Mouse (Mus musculus) brain, embryonic 18.5 days (tissue): ENCODE results near the gene Musk.
"Not testable (repeated sequence)": the region's sequence is repeated elsewhere in the genome, so short reads cannot be mapped to it uniquely, and the experiment has no call there.

Experiments used
- DNase-seq: peaks from one replicate; pipeline ENCODE4 v3.0.0-alpha.2; 2012; ENCODE audit warnings: low read depth, low spot score

Gene Musk

DNA sequence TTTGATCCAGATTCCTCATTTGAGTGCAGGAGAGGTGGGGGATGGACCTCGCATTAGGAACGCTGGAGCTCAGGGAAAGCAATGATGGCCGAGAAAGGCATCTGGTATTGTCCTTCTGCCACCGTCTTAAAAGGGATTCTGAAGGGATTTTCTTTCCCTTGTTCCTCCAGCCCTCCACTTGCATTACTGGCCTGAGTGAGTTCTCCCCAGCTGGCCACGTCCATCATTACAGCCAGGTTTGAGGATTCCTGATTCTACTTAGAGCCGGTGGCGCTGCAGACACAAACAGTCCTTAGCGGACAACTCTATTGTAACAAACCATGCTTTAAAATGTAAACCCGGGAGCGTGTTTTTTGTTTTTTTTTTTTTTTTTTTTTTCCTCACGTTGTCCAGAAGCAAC is at the start of gene Musk:
TSS of gene Musk (plus strand) at position 274 of the 400 bp plus-strand sequence.
- no peak for DNase-seq

GRCm38 (mm10) chr4:58240416-58240815 is 45.3 kb upstream of the Musk start:
- no peak for DNase-seq

DNA sequence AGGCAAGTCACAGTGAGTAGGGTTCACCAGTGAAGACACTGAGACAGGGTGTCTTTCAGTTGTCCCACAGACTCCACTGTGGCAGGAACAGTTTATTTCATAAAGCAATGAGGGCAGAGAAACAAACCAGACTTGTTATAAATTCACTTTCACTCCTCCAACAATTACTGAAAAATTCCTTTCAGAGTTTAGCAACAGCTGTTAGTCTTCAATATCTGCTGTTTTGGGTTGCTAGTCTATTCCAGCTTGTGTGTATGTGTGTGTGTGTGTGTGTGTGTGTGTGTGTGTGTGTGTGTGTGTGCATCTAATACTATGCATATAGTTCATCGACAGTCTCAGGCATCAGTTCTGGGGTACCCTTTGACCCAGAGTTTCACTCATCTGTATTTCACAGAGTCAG is 40.2 kb upstream of the Musk start:
- DNase-seq: no peak

- no peak for DNase-seq
Measured at GRCm38 (mm10) chr4:58252381-58252780, 33.4 kb upstream of the Musk start.

GRCm38 (mm10) chr4:58253410-58253809 is 32.4 kb upstream of the Musk start:
- peak; percentile 47 for DNase-seq

GRCm38 (mm10) chr4:58260767-58261166 is 25.0 kb upstream of the Musk start:
- not testable (repeated sequence) for DNase-seq

DNA sequence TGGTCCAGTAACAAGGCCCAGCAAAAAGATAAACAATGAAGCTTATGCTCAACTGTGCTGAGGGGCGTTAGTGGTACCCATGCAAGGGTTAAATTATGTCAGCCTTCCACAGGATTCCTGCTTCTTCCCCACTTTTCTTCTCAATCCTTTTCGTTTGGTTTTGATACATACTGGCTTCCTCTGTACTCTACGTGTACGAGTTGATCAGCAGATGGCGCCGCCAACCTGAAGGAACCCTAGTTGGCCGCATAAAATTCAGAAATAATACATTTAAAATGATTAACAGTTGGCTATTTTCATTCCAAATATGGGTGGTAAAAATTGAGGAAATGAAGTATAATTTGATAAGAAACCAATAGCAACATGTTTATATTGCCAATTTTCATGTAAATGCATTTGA is 19.5 kb upstream of the Musk start:
- DNase-seq: no peak

GRCm38 (mm10) chr4:58268897-58269542 is 16.7 kb upstream of the Musk start:
- DNase-seq: no peak

DNA sequence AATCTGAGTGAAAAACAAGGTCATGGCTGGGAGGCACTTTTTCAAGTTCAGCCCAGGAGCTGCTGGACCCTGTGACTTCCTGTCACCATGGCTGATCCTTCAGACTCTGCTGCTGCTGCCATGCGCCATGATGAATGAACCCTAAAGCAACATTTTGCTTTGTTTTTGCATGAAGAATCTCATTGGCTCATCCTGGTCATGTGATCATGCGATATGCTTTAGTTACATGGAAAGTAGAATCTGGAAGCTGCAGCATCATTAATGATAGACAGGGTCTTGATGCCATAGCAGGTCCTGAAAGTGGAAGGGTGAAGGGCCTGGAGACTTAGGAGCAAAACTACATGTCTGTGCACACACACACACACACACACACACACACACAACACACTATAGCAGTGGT is 15.8 kb upstream of the Musk start:
- no peak for DNase-seq

GRCm38 (mm10) chr4:58270956-58271355 is 14.8 kb upstream of the Musk start:
- no peak for DNase-seq

DNA sequence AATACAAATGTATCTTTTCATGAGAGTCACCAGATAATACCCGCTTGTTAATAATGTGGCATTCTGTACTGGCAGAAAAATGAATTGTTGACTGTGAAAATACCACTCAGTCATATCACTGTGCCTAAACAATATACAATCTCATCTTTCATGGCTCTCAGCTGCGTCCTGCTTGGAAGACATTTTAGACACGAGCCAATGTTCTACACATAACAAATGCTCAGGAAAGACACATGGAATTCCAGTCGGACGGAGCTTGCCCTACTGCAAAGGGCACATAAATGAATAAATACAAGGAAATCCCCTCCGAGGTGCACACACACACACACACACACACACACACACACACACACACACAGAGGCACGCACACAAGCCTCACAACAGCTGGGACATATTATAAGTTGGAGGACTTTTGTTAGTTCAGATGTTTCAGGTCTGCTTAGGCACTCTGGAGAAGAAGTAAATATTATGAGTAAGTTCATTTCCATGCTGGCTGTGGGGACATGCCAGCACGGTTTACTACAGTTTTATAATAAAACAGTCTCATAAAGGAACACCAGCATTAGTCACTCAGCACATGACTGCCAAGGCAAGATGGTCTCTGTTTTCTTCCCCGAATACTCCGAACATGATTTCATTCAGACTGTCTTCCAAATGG is 14.1 kb upstream of the Musk start:
- no peak for DNase-seq

DNA sequence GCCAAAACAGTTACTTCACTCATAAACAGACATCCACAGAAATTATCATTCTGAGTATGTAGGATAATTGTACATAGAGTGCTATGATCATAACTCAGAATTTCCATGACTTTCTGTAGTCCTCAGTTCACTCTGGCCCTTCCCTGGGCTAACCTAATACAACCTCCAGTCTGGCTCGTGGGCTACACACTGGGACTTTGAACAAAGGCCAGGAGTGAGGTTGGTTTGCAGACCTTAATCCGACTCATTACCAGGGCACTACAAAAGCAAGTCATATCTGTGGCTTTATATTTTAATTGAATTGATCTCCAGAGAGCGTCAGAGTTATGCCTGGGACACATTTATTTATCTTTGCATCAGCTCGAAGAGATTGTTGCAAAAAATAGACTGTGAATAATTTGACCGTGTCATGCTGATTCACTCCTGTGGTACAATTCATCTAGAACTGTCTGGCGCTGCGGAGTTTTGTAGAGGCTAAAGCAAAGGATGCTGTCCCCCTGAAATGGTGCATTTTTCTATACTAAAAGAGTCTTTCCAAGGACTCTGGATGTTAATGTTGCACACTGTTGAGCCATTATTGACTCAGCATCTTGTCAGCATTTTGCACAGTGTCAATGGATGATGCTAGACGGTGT is 10.4 kb upstream of the Musk start:
- no peak for DNase-seq

DNA sequence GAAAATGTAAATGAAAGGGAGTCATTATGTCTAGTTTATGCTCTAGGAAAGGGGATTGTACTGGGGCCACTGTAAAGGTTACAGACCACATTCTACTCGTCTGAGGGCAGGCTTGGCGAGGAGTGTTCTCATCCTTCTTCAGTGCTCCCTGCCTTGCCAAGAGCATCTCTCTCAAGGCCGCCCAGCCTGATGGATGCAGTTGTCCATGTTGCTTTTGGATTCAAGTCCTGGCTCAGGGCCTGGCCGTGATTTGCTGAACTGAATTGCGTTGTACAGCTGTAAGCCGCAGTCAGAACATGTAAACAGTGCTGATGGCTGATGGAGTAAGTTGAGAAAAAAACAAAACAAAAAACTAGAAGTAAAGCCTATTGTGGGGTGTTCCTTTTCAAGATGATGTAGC is 7.4 kb upstream of the Musk start:
- no peak for DNase-seq

GRCm38 (mm10) chr4:58280121-58280520 is 5.6 kb upstream of the Musk start:
- DNase-seq: no peak

- DNase-seq: no peak
Measured at GRCm38 (mm10) chr4:58286368-58287090, 769 bp downstream of the Musk start.

GRCm38 (mm10) chr4:58288753-58289152 is 3.0 kb downstream of the Musk start:
- no peak for DNase-seq

DNA sequence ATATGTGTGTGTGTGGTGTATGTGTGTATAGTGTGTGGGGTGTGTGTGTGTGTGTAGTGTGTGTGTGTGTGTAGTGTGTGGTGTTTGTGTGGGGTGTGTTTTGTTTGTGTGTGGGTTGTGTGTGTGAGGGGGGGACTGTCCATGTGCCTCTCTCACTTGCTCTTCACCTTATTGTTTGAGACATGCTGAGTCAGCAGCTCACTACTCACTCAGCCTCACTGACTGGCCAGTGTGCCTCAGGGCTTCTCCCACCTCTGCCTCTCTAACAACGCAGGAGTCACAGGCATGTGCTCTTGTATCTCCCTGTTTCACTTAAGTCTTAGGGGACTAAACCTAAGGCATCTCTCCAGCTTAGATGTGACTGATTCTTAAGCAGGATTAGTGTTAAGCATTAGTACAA is 6.1 kb downstream of the Musk start:
- DNase-seq: no peak

- no peak for DNase-seq
Measured at GRCm38 (mm10) chr4:58293099-58293498, 7.3 kb downstream of the Musk start.

- DNase-seq: no peak
Measured at GRCm38 (mm10) chr4:58303862-58304261, 18.1 kb downstream of the Musk start.

DNA sequence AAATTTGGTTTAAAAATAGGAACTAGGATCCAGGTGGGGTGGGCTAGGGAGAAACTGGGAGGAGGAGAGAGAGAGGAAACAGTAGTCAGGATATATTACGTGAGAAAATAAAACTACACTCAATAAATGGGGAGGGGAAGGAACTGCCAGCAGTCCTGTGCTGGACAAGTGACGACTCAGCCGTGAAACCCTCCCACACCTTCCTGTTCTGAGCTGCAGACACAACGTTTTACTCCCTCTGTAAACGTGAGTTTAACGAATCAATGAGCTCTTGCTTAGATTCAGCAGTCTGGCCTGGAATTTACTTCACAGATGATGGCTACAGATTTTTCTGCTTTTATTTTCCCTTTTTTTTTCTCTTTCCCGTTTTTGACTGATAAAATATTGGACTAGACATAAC is 18.8 kb downstream of the Musk start:
- no peak for DNase-seq

DNA sequence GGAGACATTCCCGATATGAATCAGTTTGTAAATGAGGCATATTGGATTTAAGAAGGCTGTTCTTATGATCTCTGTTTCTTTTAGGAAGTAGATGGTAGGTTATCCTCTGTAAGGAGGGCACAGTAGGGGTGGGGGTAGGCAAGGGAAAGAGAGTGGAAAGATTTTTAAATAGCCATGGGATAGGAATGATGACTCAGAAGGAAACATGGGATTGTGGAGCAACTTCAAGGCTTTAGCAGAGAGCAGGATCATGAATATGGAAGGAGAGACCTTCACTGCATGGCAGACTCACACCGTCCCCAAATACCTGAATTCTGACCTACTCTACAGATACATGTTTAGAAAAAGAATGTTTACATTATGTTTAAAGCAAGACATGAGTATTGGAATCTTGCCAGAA is 21.7 kb downstream of the Musk start:
- DNase-seq: no peak

GRCm38 (mm10) chr4:58313344-58313743 is 27.6 kb downstream of the Musk start:
- DNase-seq: no peak
